Mouse (Mus musculus) midbrain, postnatal 0 days (tissue): ENCODE results near the gene Reep3. TPM values are rescaled to one million over a fixed set of nuclear protein-coding genes. Genes with fewer than 3 reads are reported as not detected.

ENCODE experiments used
- ATAC-seq: fragments of 200-750 bp; cut with Nextera tagmentation; 2 replicates; pipeline ENCODE4 v1.8.0; 2017; ENCODE audit warnings: moderate number of reproducible peaks, mild to moderate bottlenecking, moderate TSS enrichment, moderate library complexity; ENCODE audit not compliant: low FRiP score
- DNase-seq: peaks from one replicate; pipeline ENCODE4 v3.0.0-alpha.2; 2015; ENCODE audit warnings: low spot score
- H3K27ac ChIP-seq: fragments of 300-500 bp; sonication (generic); 2 replicates; pipeline ENCODE4 v1.5.1; 2014; ENCODE audit warnings: low read depth, mild to moderate bottlenecking, low read length, mixed read lengths
- H3K27me3 ChIP-seq: fragments of 300-500 bp; sonication (generic); 2 replicates; pipeline ENCODE4 v1.6.1; 2014; ENCODE audit warnings: low read length, control low read depth, mixed read lengths; ENCODE audit not compliant: insufficient read depth
- H3K36me3 ChIP-seq: fragments of 300-500 bp; sonication (generic); 2 replicates; pipeline ENCODE4 v1.6.1; 2014; ENCODE audit warnings: low read length, control low read depth, mixed read lengths; ENCODE audit not compliant: insufficient read depth
- H3K4me1 ChIP-seq: fragments of 300-500 bp; sonication (generic); 2 replicates; pipeline ENCODE4 v1.6.1; 2014; ENCODE audit warnings: mild to moderate bottlenecking, control low read depth, antibody characterized with exemption, low read length, mixed read lengths; ENCODE audit not compliant: insufficient read depth
- H3K4me2 ChIP-seq: fragments of 300-500 bp; sonication (generic); 2 replicates; pipeline ENCODE4 v1.6.1; 2014; ENCODE audit warnings: low read depth, mild to moderate bottlenecking, low read length, mixed read lengths; ENCODE audit not compliant: poor library complexity, severe bottlenecking
- H3K4me3 ChIP-seq: fragments of 300-500 bp; sonication (generic); 2 replicates; pipeline ENCODE4 v1.5.1; 2014; ENCODE audit warnings: low read depth, mild to moderate bottlenecking, low read length, moderate library complexity
- H3K9ac ChIP-seq: fragments of 300-500 bp; sonication (generic); replicated peaks from 2 replicates; pipeline ENCODE4 v1.6.1; 2014; ENCODE audit warnings: mild to moderate bottlenecking, low read length, moderate library complexity, mixed read lengths; ENCODE audit not compliant: poor library complexity, severe bottlenecking
- H3K9me3 ChIP-seq: fragments of 300-500 bp; sonication (generic); 2 replicates; pipeline ENCODE4 v1.6.1; 2016; ENCODE audit warnings: low read length, control low read depth
- CTCF ChIP-seq: IDR thresholded peaks from 2 replicates; pipeline ENCODE4 v1.5.1; 2016; ENCODE audit warnings: antibody characterized with exemption, mild to moderate bottlenecking
- WGBS: fragments of 180-500 bp; shearing (Covaris S2); extraction: QIAGEN DNeasy Blood & Tissue Kit; methylation state at CpG from one replicate; pipeline ENCODE4 v1.1.7; 2014; 5-methylcytosine and 5-hydroxymethylcytosine counted together
- polyA plus RNA-seq: library from polyadenylated mRNA; unstranded; fragments of >200 nt; fragmentation: Nextera tagmentation; extraction: Ambion mirVana; gene quantifications from 2 replicates; pipeline ENCODE4 v1.2.1, GENCODE M21; 2015
- total RNA-seq: library from RNA; depleted of rRNA; stranded (reverse); fragments of >200 nt; gene quantifications from 2 replicates; pipeline ENCODE4 v1.2.3, GENCODE M21; 2014

Reep3 gene
- total and polyA plus RNA-seq, 2 experiments from 2014 or later = 26.6 to 28.1 TPM

DNA sequence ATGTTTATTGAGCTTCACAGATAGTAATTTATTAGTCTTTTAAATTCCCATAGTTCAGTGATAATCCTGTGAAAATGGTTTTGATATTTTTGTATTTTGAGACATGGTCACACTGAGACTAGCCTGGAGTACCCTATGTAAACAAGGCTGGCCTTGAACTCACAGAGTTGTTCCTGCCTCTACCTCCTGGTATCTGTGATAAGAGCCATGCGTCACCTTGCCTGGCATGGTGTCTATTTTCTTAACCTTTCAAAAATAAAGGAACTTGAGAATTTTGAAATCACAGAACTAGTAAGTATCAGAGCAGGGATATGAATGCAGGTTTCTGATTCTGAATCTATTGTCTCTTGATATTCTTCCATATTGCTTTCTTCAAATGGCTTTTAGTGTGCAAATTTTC is 35.0 kb upstream of the Reep3 start:
- ATAC-seq (no peak), DNase-seq (no peak)
- 87% methylated on average over 1 of the region's 1 CpGs for WGBS
- H3K9ac ChIP-seq = no peak overlapping the region
- H3K4me1 ChIP-seq = 0 out of 2 replicates have a peak, but pooled peaks cover 8% of the 10 kb centered on the region
- no peaks in the 10 kb centered on the region for H3K36me3 ChIP-seq
- no peaks in the 10 kb centered on the region for H3K9me3 ChIP-seq
- H3K4me2 ChIP-seq = no peak overlapping the region
- H3K27ac ChIP-seq = no peak overlapping the region
- TF ChIP-seq CTCF = no peak
- H3K4me3 ChIP-seq = no peak overlapping the region
- H3K27me3 ChIP-seq = no peaks in the 10 kb centered on the region

DNA sequence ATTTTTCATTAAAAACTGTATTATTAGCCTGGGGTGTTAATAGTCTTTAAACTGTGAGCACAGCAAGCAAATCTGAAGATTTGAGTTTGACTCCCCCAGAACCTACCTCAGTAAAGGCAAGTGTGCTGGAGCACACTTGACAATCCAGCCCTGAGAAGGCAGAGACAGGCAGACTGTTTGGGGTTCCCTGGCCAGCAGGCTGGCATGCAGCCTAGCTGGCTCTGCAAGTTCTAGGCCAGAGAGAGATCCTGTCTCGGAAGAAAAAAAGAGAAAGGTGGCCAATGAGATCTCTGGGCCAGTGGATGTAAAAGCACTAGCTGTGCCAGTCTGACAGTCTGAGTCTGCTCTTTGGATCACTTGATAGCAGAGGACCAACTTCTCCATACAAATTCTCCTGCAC is 32.8 kb upstream of the Reep3 start:
- TF ChIP-seq CTCF = no peak
- Histone ChIP-seq H3K27me3 (no peaks in the 10 kb centered on the region), H3K4me1 (0 out of 2 replicates have a peak, but pooled peaks cover 8% of the 10 kb centered on the region), H3K4me3 (no peak overlapping the region), H3K36me3 (no peaks in the 10 kb centered on the region), H3K9ac (no peak overlapping the region), H3K27ac (no peak overlapping the region), H3K9me3 (no peaks in the 10 kb centered on the region), H3K4me2 (no peak overlapping the region)
- no peak for DNase-seq
- ATAC-seq = no peak
- 72% methylated on average over 1 of the region's 1 CpGs for WGBS

DNA sequence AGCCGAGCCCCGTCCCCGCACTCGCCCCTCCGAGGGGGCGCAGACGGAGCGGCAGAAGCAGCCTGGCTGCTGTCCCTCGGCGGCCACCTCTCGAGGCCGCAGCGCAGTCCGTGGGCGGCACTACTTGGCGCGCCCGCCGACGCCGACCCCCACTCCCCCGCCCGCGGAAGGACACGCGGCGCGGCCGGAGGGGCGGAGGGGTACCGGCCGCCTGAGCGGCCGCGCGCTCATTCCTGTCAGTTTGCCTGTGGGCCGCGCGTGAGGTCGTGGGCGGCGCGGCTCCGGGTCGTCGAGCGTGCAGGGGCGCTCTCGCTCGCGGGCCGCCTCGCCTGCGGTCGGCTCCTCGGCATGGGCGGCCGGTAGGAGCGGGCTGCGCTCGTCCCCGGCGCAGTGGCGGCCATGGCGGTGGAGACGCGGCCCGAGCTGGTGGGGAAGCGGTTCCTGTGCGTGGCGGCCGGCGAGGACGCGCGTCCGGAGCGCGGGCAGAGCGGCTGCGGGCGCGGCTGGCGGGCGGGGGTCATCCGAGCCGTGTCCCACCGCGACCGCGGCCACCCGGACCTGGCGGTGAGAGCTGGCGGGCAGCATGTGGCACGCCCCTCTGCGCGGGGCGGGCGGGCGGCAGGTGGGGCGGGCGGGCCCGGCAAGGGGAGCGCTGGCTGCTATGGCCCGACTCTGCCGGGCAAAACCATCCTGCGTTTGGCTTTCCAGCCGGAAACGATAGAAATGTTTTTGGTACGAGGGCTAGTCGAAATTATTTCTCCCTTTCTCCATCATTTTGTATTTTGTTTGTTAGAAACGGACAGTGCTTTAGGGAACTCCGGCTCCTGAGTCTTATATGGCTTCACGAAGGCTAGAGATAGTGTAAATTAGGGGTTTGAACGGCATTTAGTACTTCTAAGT is 30.4 kb upstream of the Reep3 start:
- ATAC-seq (peak; percentile 83), DNase-seq (peak; percentile 81)
- peak overlapping the region; percentile 70 for H3K4me2 ChIP-seq
- no peaks in the 10 kb centered on the region for H3K36me3 ChIP-seq
- H3K27ac ChIP-seq = peak overlapping the region; percentile 86
- peak overlapping the region; percentile 86 for H3K9ac ChIP-seq
- WGBS = under 1% methylated on average over 62 of the region's 115 CpGs
- H3K9me3 ChIP-seq = no peaks in the 10 kb centered on the region
- 0 out of 2 replicates have a peak, but pooled peaks cover 8% of the 10 kb centered on the region for H3K4me1 ChIP-seq
- H3K27me3 ChIP-seq = no peaks in the 10 kb centered on the region
- H3K4me3 ChIP-seq = peak overlapping the region; percentile 58
- TF ChIP-seq CTCF = no peak

DNA sequence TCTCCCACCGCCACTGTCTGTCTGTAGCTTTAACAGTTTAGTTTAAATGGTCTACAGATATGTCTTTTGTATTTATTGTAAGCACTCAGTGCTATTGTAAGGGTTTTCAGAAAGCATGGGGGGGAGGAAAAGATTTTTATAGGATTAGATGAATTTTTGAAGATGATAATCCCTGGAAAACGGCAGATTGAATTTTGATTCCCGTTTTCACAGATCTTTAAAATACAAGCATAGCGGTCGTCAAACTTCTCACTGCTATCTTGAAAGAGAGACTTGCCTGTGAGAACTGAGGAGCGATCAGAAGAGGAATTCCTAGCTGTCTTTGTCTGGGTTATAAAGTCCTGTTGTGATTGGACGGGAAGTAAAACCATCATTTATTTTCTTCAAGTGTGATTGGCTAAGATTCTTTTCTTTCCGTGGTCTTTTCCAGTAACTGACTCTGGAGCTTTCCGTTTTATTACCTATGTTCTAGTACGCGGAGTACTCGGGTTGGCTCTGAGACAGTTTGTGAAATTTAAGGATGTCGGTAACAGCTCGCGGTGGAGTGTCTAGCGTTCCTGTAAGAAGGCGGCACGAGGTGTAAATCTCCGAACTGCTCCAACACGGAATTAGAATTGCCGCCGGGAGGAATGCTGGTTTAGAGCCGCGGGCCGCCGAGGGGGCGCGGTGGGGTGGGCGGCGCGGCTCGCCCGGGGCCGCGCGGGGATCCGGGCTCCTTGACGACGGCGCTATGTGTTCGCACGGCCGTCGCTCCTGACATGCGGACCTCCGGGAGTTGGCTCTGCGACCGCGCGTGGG is 29.5 kb upstream of the Reep3 start:
- H3K27me3 ChIP-seq = no peaks in the 10 kb centered on the region
- H3K27ac ChIP-seq = peak overlapping the region; percentile 86
- no peak for TF ChIP-seq CTCF
- no peaks in the 10 kb centered on the region for H3K9me3 ChIP-seq
- WGBS = 1% methylated on average over 46 of the region's 50 CpGs
- DNase-seq = peak; percentile 79
- H3K9ac ChIP-seq = peak overlapping the region; percentile 86
- H3K4me3 ChIP-seq = peak overlapping the region; percentile 58
- H3K4me2 ChIP-seq = peak overlapping the region; percentile 70
- H3K4me1 ChIP-seq = 0 out of 2 replicates have a peak, but pooled peaks cover 8% of the 10 kb centered on the region
- H3K36me3 ChIP-seq = no peaks in the 10 kb centered on the region
- peak; percentile 84 for ATAC-seq

DNA sequence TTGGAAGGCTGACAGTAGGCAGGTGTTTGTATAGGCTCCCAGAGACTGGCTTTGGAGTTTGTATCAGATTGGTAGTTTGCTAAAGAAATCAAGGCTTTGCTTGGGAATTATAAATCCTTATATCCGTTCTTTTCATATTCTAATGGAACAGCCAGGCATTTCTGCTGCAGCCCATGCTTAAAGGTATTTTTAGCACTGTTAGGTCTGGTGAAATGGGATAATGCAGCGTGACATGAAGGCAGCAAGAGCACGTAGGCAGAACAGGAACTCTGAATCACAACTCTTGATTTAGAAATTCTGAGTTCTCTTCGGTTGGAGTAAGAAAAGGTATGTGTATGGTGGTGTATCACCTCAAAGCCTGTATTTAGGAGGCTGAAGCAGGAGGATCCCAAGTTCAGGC is 27.4 kb upstream of the Reep3 start:
- Histone ChIP-seq H3K4me1 (0 out of 2 replicates have a peak, but pooled peaks cover 8% of the 10 kb centered on the region), H3K27me3 (no peaks in the 10 kb centered on the region), H3K27ac (no peak overlapping the region), H3K36me3 (no peaks in the 10 kb centered on the region), H3K4me3 (no peak overlapping the region), H3K4me2 (no peak overlapping the region), H3K9me3 (no peaks in the 10 kb centered on the region), H3K9ac (no peak overlapping the region)
- no peak for ATAC-seq
- DNase-seq = no peak
- no peak for TF ChIP-seq CTCF
- WGBS = 59% methylated on average over 4 of the region's 4 CpGs
